Mouse (Mus musculus) Patski (cell line): ENCODE data around the gene Vwce. TPM values are rescaled to one million over a fixed set of nuclear protein-coding genes. Genes with fewer than 3 reads are reported as not detected.

Experiments used
- ATAC-seq: fragments of 100-300 bp; one replicate; pipeline ENCODE4 v1.8.0; 2021
- CTCF ChIA-PET: fragments of 350-600 bp; sonication (Branson Sonifier 250); formaldehyde crosslinking; loops from one replicate; lab custom pipeline; 2022; ENCODE audit warnings: inconsistent platforms; lab: Charles Lee
- POLR2A ChIA-PET: fragments of 350-600 bp; sonication (Branson Sonifier 250); formaldehyde crosslinking; loops from one replicate; lab custom pipeline; 2022; ENCODE audit warnings: antibody characterized with exemption, inconsistent platforms; lab: Charles Lee
- DNase-seq: peaks from one replicate; pipeline ENCODE4 v3.0.0-alpha.2; 2011; ENCODE audit warnings: low read depth, low spot score
- H3K27me3 ChIP-seq: fragments of 371-371 bp; one replicate; pipeline ENCODE4 v1.5.1; 2021
- CTCF ChIP-seq: fragments of 100-300 bp; IDR thresholded peaks from one replicate; pipeline ENCODE4 v1.5.1; 2021
- in situ Hi-C: fragments of 300-500 bp; cut with MboI; formaldehyde crosslinking; loops from 3 replicates; pipeline ENCODE4 v1.11.1; 2018; ENCODE audit warnings: low pct_unique_long_range_greater_than_20kb, mixed read lengths
- polyA plus RNA-seq: library from polyadenylated mRNA; unstranded; gene quantifications from one replicate; pipeline ENCODE4 v1.2.3, GENCODE M21; 2021

Vwce gene
- polyA plus RNA-seq, 1 experiment from 2014 or later, result 0.06 TPM

DNA sequence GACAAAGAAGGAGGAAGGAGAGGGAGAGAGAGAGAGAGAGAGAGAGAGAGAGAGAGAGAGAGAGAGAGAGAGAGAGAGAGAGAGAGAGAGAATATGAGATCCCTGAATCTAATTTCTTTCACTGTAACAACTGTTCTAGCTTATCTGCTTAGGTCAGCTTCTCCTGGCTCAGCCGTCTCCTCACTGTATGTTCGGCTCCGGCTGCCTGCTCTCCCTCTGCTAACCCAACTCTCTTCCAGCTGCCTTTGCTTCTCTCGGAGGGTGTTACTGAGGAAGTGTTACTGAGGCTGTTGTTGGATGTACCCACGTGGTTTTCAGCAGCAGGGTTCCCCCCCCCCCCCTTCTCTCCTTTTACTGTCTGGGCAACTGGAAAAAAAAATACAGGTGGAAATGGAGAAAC lies 6.1 kb downstream of the Vwce start:
- ChIA-PET CTCF (no interaction called here), POLR2A (no interaction called here)
- in situ Hi-C loops, result no loop called here
- ATAC-seq (no peak), DNase-seq (no peak)
- no peaks in the 10 kb centered on the region for H3K27me3 ChIP-seq
- TF ChIP-seq CTCF, result no peak

DNA sequence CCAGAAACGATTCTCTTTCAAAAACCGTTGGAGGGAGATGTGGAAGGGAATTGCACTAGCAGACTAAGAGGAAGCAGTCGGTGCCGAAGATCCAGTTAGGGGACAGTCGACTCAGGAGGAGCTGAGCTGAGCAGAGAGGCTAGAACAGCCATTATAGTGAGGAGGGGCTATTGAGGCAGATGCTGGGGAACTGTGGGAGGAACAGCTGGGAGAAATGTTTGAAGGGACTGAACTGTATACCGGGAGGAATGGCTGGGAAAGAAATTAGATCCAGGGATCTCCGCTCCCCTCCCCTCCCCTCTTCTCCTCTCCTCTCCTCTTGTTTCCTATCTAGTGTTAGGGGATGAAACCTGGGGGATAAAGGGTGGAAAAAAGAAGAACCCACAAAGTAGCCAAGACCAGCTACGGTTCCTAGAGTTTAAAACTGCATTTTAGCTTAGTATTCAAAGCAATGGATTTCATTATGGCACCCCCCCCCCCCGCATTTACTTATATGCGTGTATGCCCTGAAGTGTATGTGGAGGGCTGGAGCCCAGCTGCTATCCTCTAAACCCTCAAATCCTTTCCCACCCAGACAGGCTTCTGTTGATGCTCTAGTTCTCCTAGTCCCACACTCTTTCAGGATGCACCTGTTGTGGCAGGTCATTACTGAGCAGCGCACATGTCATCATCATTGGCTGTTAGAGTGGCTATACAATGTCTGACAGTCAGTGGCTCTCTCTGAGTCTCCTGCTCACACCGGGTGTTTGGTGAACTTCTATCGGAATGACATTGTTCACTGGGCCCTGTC lies 6.8 kb downstream of the Vwce start:
- CTCF ChIA-PET, result no interaction called here
- ATAC-seq, result no peak
- TF ChIP-seq CTCF, result no peak

DNA sequence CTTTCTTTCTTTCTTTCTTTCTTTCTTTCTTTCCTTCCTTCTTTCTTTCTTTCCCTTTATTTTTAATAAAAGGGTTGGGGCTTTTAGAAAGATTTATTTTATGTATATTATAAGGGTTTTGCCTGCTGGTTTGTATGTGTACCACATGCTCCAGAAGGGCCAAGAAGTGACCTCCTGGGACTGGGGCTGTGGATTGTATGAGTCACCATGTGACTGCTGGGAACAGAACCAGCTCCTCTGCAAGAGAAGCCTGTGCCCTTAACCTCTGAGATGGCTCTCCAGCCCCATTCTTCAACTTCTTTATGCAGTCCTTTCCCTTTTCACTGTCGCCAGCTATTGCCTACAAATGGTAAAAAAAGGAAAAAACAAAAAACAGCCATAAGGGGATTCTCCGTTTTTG lies 11.6 kb downstream of the Vwce start:
- H3K27me3 ChIP-seq, result no peaks in the 10 kb centered on the region
- POLR2A ChIA-PET, result interaction anchor here (0.6 kb wide), 1 partner anchor 334 kb away, joined by 4 read pairs; no protein-coding TSS in a partner anchor
- ATAC-seq, result no peak
- no peak for DNase-seq
- CTCF ChIA-PET, result interaction anchor here (0.7 kb wide), 1 partner anchor 28 kb away, joined by 3 read pairs; no protein-coding TSS in a partner anchor
- in situ Hi-C loops, result no loop called here
- TF ChIP-seq CTCF, result no peak

More for the DNA sequence above, 6.8 kb downstream of the Vwce start:
- DNase-seq, result no peak
- no peaks in the 10 kb centered on the region for H3K27me3 ChIP-seq
- in situ Hi-C loops, result no loop called here
- POLR2A ChIA-PET, result interaction anchor here (1.1 kb wide), 1 partner anchor 10 kb away, joined by 4 read pairs; no protein-coding TSS in a partner anchor

DNA sequence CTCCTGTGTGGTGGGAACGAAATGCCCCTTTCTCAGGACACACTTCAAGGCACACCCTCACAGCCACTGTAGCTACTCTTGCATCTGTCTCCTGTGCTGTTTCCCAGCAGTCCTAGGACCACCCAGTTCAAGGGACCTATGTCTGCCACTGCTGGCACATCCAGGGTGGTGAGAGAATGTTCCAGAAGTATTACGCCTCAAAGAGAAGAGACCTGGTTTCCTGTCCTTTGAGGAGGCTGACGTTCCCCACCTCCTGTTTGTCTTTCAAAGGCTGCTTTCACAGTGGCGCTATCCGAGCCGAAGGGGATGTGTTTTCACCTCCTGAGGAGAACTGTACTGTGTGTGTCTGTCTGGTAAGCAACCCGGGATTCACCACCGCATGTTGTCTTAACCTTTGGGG lies 14.1 kb downstream of the Vwce start:
- no peak for TF ChIP-seq CTCF
- CTCF ChIA-PET, result no interaction called here
- no peak for ATAC-seq

DNA sequence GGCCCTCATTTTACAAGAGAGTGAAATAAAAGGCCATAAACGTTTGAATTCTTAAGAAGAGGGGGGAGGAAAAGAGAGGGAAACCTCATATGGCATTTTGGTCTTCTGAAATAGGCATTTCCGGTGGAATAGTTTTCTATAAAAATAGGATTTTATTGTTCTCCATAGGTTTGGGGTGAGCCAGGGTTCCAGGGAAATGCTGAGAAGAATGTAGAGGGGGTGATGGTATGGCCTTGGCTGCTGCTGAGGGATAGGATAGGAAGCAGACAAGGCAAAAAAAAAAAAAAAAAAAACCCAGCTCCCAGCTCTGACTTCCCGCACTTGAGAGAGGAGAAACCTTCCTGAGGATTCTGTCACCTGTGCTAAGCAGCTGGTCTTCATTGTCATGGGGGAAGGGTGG lies 22.0 kb downstream of the Vwce start:
- ChIA-PET POLR2A (interaction anchor here (0.6 kb wide), 1 partner anchor 12 kb away, joined by 3 read pairs; no protein-coding TSS in a partner anchor), CTCF (interaction anchor here (1.4 kb wide), 1 partner anchor 21 kb away, joined by 3 read pairs; no protein-coding TSS in a partner anchor)
- no peaks in the 10 kb centered on the region for H3K27me3 ChIP-seq
- no peak for ATAC-seq
- TF ChIP-seq CTCF, result no peak
- in situ Hi-C loops, result no loop called here
- DNase-seq, result no peak

More for the DNA sequence above, 14.1 kb downstream of the Vwce start:
- H3K27me3 ChIP-seq, result no peaks in the 10 kb centered on the region
- in situ Hi-C loops, result no loop called here
- POLR2A ChIA-PET, result no interaction called here
- DNase-seq, result no peak

DNA sequence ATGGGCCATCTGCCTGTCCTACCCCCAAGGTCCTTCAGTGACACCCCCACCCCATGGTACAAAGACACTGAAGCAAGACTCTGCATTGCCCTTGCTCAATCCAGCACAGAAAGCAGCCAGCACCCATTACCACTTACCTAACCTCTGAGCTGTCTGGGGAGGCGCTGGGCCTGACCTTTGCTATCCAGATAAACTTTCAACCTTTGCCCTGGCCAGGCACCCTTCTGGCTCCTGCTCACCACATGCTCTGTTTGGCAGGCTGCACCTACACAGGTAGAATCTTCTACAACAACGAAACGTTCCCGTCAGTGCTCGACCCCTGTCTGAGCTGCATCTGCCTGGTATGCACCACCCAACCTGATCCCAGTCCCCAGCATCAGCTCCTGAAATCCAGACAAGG lies 23.7 kb downstream of the Vwce start:
- POLR2A ChIA-PET, result interaction anchor here (0.7 kb wide), 1 partner anchor 95 kb away, joined by 3 read pairs; no protein-coding TSS in a partner anchor

DNA sequence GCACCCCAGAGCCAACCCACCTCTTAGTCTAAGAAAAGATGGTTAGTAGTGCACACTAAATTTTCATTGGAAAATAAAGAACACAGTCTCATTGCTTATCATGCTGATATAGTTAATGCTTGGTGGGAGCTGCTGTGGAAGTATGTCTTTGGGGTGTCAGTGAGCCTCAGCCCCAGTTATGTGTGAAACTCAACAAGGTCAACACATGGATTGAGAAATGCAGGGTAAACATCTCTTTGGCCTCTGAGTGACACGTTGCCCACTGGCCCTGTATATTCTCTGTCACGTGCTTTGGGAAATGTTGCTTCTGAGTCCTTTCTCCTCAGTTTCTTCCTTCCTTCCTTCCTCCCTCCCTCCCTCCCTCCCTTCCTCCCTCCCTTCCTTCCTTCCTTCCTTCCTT lies 24.4 kb downstream of the Vwce start:
- in situ Hi-C loops, result no loop called here
- no peak for DNase-seq
- no peak for ATAC-seq
- POLR2A ChIA-PET, result no interaction called here
- no peaks in the 10 kb centered on the region for H3K27me3 ChIP-seq
- CTCF ChIA-PET, result no interaction called here
- no peak for TF ChIP-seq CTCF

More for the DNA sequence above, 23.7 kb downstream of the Vwce start:
- DNase-seq (no peak), ATAC-seq (no peak)
- in situ Hi-C loops, result no loop called here
- TF ChIP-seq CTCF, result no peak
- no peaks in the 10 kb centered on the region for H3K27me3 ChIP-seq
- CTCF ChIA-PET, result no interaction called here

DNA sequence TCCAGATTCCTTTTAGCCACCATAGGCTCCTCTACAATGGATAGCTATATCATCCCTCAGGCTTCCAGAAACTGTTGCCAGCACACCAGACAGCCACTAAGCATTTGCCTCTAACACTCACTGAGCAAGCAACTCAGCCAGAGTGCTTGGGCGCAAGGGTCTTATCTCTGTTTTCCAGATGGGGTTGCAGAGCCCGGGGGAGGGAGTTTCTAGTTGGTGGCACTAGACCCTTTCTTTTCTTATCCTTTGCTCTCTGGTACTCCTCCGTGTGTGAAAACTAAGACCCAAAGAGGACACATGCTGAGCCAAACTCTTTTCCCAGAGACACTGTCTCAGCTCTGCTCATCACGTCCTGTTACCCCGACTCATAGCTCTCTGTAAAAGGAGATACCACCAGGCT lies 27.4 kb downstream of the Vwce start:
- no peak for TF ChIP-seq CTCF
- CTCF ChIA-PET, result interaction anchor here (1.1 to 1.2 kb wide), 3 partner anchors 11 to 49 kb away, joined by 3 to 4 read pairs (median 4); no protein-coding TSS in a partner anchor
- in situ Hi-C loops, result no loop called here
- DNase-seq (no peak), ATAC-seq (no peak)
- H3K27me3 ChIP-seq, result no peaks in the 10 kb centered on the region
- POLR2A ChIA-PET, result no interaction called here

DNA sequence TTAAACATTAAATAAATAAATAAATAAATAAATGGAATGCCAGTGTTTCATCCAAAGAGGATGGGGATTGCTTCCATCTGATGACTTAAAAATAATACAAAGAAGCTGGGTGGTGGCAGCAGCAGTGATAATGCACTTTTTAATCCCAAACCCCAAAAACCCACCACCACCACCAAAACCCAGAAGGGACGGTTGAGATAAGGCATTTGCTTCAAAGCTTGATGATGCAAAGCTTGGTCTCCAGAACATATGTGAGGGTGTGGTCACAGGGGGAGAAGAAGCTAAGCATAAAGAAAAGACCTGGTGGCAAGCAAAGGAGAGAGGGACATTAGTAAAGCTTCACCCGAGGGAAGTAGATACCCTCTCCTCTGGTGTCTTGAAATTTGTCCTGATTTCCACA lies 27.9 kb downstream of the Vwce start:
- POLR2A ChIA-PET, result no interaction called here
- ATAC-seq (no peak), DNase-seq (no peak)
- TF ChIP-seq CTCF, result no peak
- CTCF ChIA-PET, result interaction anchor here (1.1 to 1.2 kb wide), 3 partner anchors 10 to 48 kb away, joined by 3 to 4 read pairs (median 4); no protein-coding TSS in a partner anchor
- H3K27me3 ChIP-seq, result no peaks in the 10 kb centered on the region
- in situ Hi-C loops, result no loop called here

DNA sequence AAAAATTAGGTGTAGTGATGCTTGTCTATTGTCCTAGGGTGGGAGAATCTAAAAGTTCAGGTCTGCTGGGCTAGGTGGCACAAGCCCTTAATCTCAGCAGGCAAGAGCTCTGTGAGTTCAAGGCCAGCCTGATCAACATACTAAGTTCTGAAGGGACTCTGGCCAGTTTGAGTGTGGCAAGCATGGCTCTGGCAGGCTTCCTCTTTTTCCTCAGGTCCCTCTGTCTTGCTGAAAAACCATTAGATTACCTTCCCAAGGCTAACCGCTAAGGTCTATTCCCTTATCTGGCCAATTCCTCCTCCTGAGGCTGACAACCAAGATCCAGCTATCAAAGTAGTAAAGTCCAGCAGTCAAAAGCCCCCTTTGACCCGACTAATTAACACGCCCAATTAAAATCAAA lies 28.7 kb downstream of the Vwce start:
- in situ Hi-C loops, result no loop called here
- no peak for ATAC-seq

DNA sequence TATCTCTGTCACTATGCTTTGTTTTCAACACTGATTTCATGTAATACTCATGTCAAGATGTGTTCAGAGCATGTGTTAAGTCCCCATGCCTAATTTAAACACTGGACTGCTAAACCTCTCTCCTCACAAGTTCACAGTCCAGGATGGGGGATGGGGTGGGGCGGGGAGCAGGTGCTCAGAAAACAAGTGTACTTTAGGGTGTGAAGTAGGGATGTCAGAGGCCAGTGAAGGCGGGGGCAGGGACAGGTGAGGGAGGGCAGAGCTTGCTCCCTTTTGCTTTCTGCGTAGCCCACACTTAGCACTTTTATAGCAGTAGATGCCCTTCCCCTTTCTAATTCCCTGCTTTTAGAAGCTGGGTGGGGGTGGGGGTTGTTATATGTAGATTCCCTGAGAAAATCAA lies 31.1 kb downstream of the Vwce start:
- in situ Hi-C loops, result loop anchor here (5.0 kb wide), 1 partner anchor 297 kb away; no protein-coding TSS in a partner anchor
- POLR2A ChIA-PET, result interaction anchor here (0.6 to 0.7 kb wide), 2 partner anchors 30 to 54 kb away, joined by 4 read pairs; no protein-coding TSS in a partner anchor

More for the DNA sequence above, 28.7 kb downstream of the Vwce start:
- ChIA-PET POLR2A (no interaction called here), CTCF (interaction anchor here (1.1 to 1.2 kb wide), 3 partner anchors 10 to 47 kb away, joined by 3 to 4 read pairs (median 4); no protein-coding TSS in a partner anchor)
- no peaks in the 10 kb centered on the region for H3K27me3 ChIP-seq
- DNase-seq, result no peak
- no peak for TF ChIP-seq CTCF

More for the DNA sequence above, 31.1 kb downstream of the Vwce start:
- CTCF ChIA-PET, result interaction anchor here (0.8 to 2.4 kb wide), 7 partner anchors 8 to 44 kb away, joined by 3 to 13 read pairs (median 4); partner anchors contain the start of gene Pga5
- no peak for TF ChIP-seq CTCF
- DNase-seq, result no peak
- H3K27me3 ChIP-seq, result no peaks in the 10 kb centered on the region
- no peak for ATAC-seq
